Mouse (Mus musculus) intestine, embryonic 14.5 days (tissue): Measurements from ENCODE around the gene Taf5l. TPM values are rescaled to one million over a fixed set of nuclear protein-coding genes. Genes with fewer than 3 reads are reported as not detected.

Experiments used
- ATAC-seq: fragments of 200-750 bp; cut with Nextera tagmentation; replicated peaks from 2 replicates; pipeline ENCODE4 v1.8.0; 2017; ENCODE audit warnings: low read depth, moderate number of reproducible peaks, moderate TSS enrichment, moderate library complexity; ENCODE audit not compliant: low FRiP score, low TSS enrichment
- DNase-seq: peaks from one replicate; pipeline ENCODE4 v3.0.0-alpha.2; 2018; ENCODE audit warnings: low spot score
- H3K27ac ChIP-seq: fragments of 300-500 bp; sonication (generic); 2 replicates; pipeline ENCODE4 v1.5.1; 2014; ENCODE audit warnings: low read depth, mild to moderate bottlenecking, control low read depth
- H3K27me3 ChIP-seq: fragments of 300-500 bp; sonication (generic); replicated peaks from 2 replicates; pipeline ENCODE4 v1.6.1; 2014; ENCODE audit warnings: low read length, control low read depth; ENCODE audit not compliant: control insufficient read depth, insufficient read depth
- H3K36me3 ChIP-seq: fragments of 300-500 bp; sonication (generic); 2 replicates; pipeline ENCODE4 v1.6.1; 2014; ENCODE audit warnings: low read length, control low read depth; ENCODE audit not compliant: control insufficient read depth, insufficient read depth
- H3K4me1 ChIP-seq: fragments of 300-500 bp; sonication (generic); replicated peaks from 2 replicates; pipeline ENCODE4 v1.6.1; 2014; ENCODE audit warnings: low read length, control low read depth, mixed read lengths; ENCODE audit not compliant: control insufficient read depth, insufficient read depth
- H3K4me2 ChIP-seq: fragments of 300-500 bp; sonication (generic); 2 replicates; pipeline ENCODE4 v1.6.1; 2014; ENCODE audit warnings: low read length
- H3K4me3 ChIP-seq: fragments of 300-500 bp; sonication (generic); 2 replicates; pipeline ENCODE4 v1.5.1; 2014; ENCODE audit warnings: low read depth, low read length, control low read depth, mixed read lengths
- H3K9ac ChIP-seq: fragments of 300-500 bp; sonication (generic); 2 replicates; pipeline ENCODE4 v1.6.1; 2014; ENCODE audit warnings: mild to moderate bottlenecking, low read length
- H3K9me3 ChIP-seq: fragments of 300-500 bp; sonication (generic); 2 replicates; pipeline ENCODE4 v1.6.1; 2016; ENCODE audit warnings: low read length, control low read depth; ENCODE audit not compliant: control insufficient read depth
- WGBS: fragments of 180-500 bp; shearing (Covaris S2); extraction: QIAGEN DNeasy Blood & Tissue Kit; methylation state at CpG from one replicate; pipeline ENCODE4 v1.1.7; 2014; 5-methylcytosine and 5-hydroxymethylcytosine counted together
- microRNA counts: library from miRNA; unstranded; fragments of <30 nt; microRNA quantifications from one replicate; lab custom pipeline; 2016
- microRNA-seq: library from miRNA; unstranded; fragments of <30 nt; microRNA quantifications from one replicate; pipeline ENCODE4, GENCODE M21; 2016
- polyA plus RNA-seq: library from polyadenylated mRNA; unstranded; fragments of >200 nt; fragmentation: Nextera tagmentation; extraction: Ambion mirVana; gene quantifications from 2 replicates; pipeline ENCODE4 v1.2.1, GENCODE M21; 2014

The Taf5l gene
- polyA plus RNA-seq, 1 experiment from 2014 or later, result 52.7 TPM

GRCm38 (mm10) chr8:123948942-123949685, 72.1 kb downstream of the Taf5l start, which contains the start of gene Nup133:
Gene Nup133 (minus strand): TSS chr8:123949265.
- Histone ChIP-seq H3K27ac (peak within 1 kb of the TSS; percentile 73), H3K9me3 (no peaks in the 10 kb centered on the region), H3K9ac (peak within 1 kb of the TSS; percentile 70), H3K4me1 (peaks cover 6% of the 10 kb centered on the region; the same call in 1 of the 2 replicates), H3K36me3 (peaks cover 29% of the 10 kb centered on the region), H3K27me3 (no peaks in the 10 kb centered on the region), H3K4me2 (peak within 1 kb of the TSS; percentile 99), H3K4me3 (peak within 1 kb of the TSS; percentile 97)
- DNase-seq, result peak; percentile 100
- ATAC-seq, result peak; percentile 87
- WGBS, result under 1% methylated on average over 75 of the region's 77 CpGs

MicroRNAs encoded within 50 kb of the gene (microRNA counts, 519-probe panel; counts per million panel counts)
- 1,102 counts per million, percentile 4 among the panel's probes with 10 or more counts for microRNA mmu-miR-1967 (lab: Ali Mortazavi, UCI)

Small RNA genes within 50 kb of the gene (microRNA-seq; reads per million reads assigned to microRNA genes)
- gene Mir1967, result not detected

Other genes starting within 250 kb of the Taf5l start
- 51.9 and 52.0 TPM in 2 replicates for gene Rab4a, start 215.4 kb downstream of the Taf5l start, polyA plus RNA-seq
- gene Ccsap, start 161.2 kb downstream of the Taf5l start, polyA plus RNA-seq, result 3.2 and 3.9 TPM in 2 replicates
- gene Acta1, start 126.6 kb downstream of the Taf5l start, polyA plus RNA-seq, result 1.3 and 1.5 TPM in 2 replicates
- 44.3 and 46.6 TPM in 2 replicates for gene Nup133, start 72.1 kb downstream of the Taf5l start, polyA plus RNA-seq
- gene Abcb10, start 38.3 kb downstream of the Taf5l start, polyA plus RNA-seq, result 20.5 and 22.2 TPM in 2 replicates
- 9.4 and 9.6 TPM in 2 replicates for gene Urb2, start 111 bp upstream of the Taf5l start, polyA plus RNA-seq
- 60.5 and 63.9 TPM in 2 replicates for gene Galnt2, start 210.0 kb upstream of the Taf5l start, polyA plus RNA-seq